Mouse (Mus musculus) adrenal gland, postnatal 36 days (tissue): ENCODE data around the gene Alkal2. TPM values are rescaled to one million over a fixed set of nuclear protein-coding genes. Genes with fewer than 3 reads are reported as not detected.
A peak's percentile ranks its signal among the peaks of the same experiment; 100 is the strongest.

Experiments used
- DNase-seq, 2 experiments: peaks; one replicate each; pipeline ENCODE4 v3.0.0; 2021; ENCODE audit warnings: mixed read lengths in 1 of 2
- long read RNA-seq, 2 experiments: library from polyadenylated mRNA; stranded (forward); transcript quantifications; one replicate each; pipeline ENCODE4 v2.0.0; 2021; ENCODE audit warnings: borderline sequencing depth in 2 of 2
- total RNA-seq, 2 experiments: library from RNA; stranded (reverse); gene quantifications; 2 replicates each; pipeline ENCODE4 v1.2.3; 2021

Gene Alkal2
- 1 to 10 TPM in 1 of 2 experiments, under 1 TPM in 1; 0.16 to 1.3 TPM for total RNA-seq
- long read RNA-seq, experiment 1, result 0 reads
- long read RNA-seq, experiment 2, result 0 reads

- DNase-seq, result peak in 1 of 2 experiments; percentile 6
These were observed at the start of gene Alkal2 for GRCm38 (mm10) chr12:30883986-30884621. Gene Alkal2, plus strand, starts transcription at chr12:30884322.

GRCm38 (mm10) chr12:30848521-30848920, 35.6 kb upstream of the Alkal2 start:
- no peak for DNase-seq

- peak; percentile 19 to 26 for DNase-seq
These were observed 33.2 kb upstream of the Alkal2 start for GRCm38 (mm10) chr12:30850902-30851301.

GRCm38 (mm10) chr12:30851871-30852270, 32.3 kb upstream of the Alkal2 start:
- no peak for DNase-seq

GRCm38 (mm10) chr12:30855442-30856159, 28.5 kb upstream of the Alkal2 start:
- no peak for DNase-seq

- DNase-seq, result no peak
These were observed 27.9 kb upstream of the Alkal2 start for GRCm38 (mm10) chr12:30856172-30856571.

- DNase-seq, result no peak
These were observed 19.8 kb upstream of the Alkal2 start for GRCm38 (mm10) chr12:30864347-30864746.

- no peak for DNase-seq
These were observed 18.3 kb upstream of the Alkal2 start for GRCm38 (mm10) chr12:30865781-30866180.

GRCm38 (mm10) chr12:30879447-30879846, 4.7 kb upstream of the Alkal2 start:
- DNase-seq, result peak in 1 of 2 experiments; percentile 16

GRCm38 (mm10) chr12:30883592-30883985, 533 bp upstream of the Alkal2 start:
- no peak for DNase-seq

- no peak for DNase-seq
These were observed 604 bp downstream of the Alkal2 start for GRCm38 (mm10) chr12:30884622-30885230.

- peak in 1 of 2 experiments; percentile 21 for DNase-seq
These were observed 1.8 kb downstream of the Alkal2 start for GRCm38 (mm10) chr12:30885891-30886290.

GRCm38 (mm10) chr12:30888003-30888402, 3.9 kb downstream of the Alkal2 start:
- DNase-seq, result no peak

- peak; percentile 55 to 76 for DNase-seq
These were observed 5.9 kb downstream of the Alkal2 start for GRCm38 (mm10) chr12:30890067-30890466.

- DNase-seq, result no peak
These were observed 7.3 kb downstream of the Alkal2 start for GRCm38 (mm10) chr12:30891438-30891837.

GRCm38 (mm10) chr12:30897039-30897438, 12.9 kb downstream of the Alkal2 start:
- DNase-seq, result no peak

- no peak for DNase-seq
These were observed 24.5 kb downstream of the Alkal2 start for GRCm38 (mm10) chr12:30908658-30909057.

- DNase-seq, result no peak
These were observed 25.8 kb downstream of the Alkal2 start for GRCm38 (mm10) chr12:30909881-30910280.

GRCm38 (mm10) chr12:30910860-30911259, 26.7 kb downstream of the Alkal2 start:
- DNase-seq, result peak in 1 of 2 experiments; percentile 8

- DNase-seq, result peak; percentile 96 to 97
These were observed 27.3 kb downstream of the Alkal2 start, which contains the start of the genes Acp1 and Sh3yl1 for GRCm38 (mm10) chr12:30911261-30912047. Gene Acp1, minus strand, starts transcription at chr12:30911589. Gene Sh3yl1, plus strand, starts transcription at chr12:30911668.

- DNase-seq, result peak; percentile 30 to 45
These were observed 27.9 kb downstream of the Alkal2 start for GRCm38 (mm10) chr12:30912048-30912381.

- no peak for DNase-seq
These were observed 28.7 kb downstream of the Alkal2 start for GRCm38 (mm10) chr12:30912840-30913239.
